Mouse (Mus musculus) embryo, embryonic 10 days (tissue): ENCODE measurements around the gene Ccdc125.
"Not testable (repeated sequence)": the region's sequence is repeated elsewhere in the genome, so short reads cannot be mapped to it uniquely, and the experiment has no call there.

Source experiments
- DNase-seq: peaks from one replicate; pipeline ENCODE4 v3.0.0-alpha.2; 2015; ENCODE audit warnings: low spot score

The Ccdc125 gene

GRCm38 (mm10) chr13:100721656-100722055, 52.1 kb downstream of the Ccdc125 start:
- no peak for DNase-seq

GRCm38 (mm10) chr13:100724051-100724754, 54.7 kb downstream of the Ccdc125 start:
- DNase-seq = no peak

GRCm38 (mm10) chr13:100725194-100725593, 55.7 kb downstream of the Ccdc125 start:
- no peak for DNase-seq

GRCm38 (mm10) chr13:100728086-100728485, 58.6 kb downstream of the Ccdc125 start:
- no peak for DNase-seq

- DNase-seq = not testable (repeated sequence)
Measured at GRCm38 (mm10) chr13:100728530-100728929, 59.0 kb downstream of the Ccdc125 start.

- no peak for DNase-seq
Measured at GRCm38 (mm10) chr13:100730153-100730860, 60.8 kb downstream of the Ccdc125 start.

- peak; percentile 97 for DNase-seq
Measured at GRCm38 (mm10) chr13:100730861-100731176, 61.3 kb downstream of the Ccdc125 start, which contains the start of gene Cdk7. Gene Cdk7, minus strand, starts transcription at chr13:100730939.

- not testable (repeated sequence) for DNase-seq
Measured at GRCm38 (mm10) chr13:100731462-100732046, 62.0 kb downstream of the Ccdc125 start.

- no peak for DNase-seq
Measured at GRCm38 (mm10) chr13:100732756-100733155, 63.2 kb downstream of the Ccdc125 start.

GRCm38 (mm10) chr13:100742831-100743230, 73.3 kb downstream of the Ccdc125 start:
- no peak for DNase-seq

GRCm38 (mm10) chr13:100743346-100744035, 74.0 kb downstream of the Ccdc125 start:
- no peak for DNase-seq

- DNase-seq = peak; percentile 98
Measured at GRCm38 (mm10) chr13:100744036-100744744, 74.7 kb downstream of the Ccdc125 start, which contains the start of gene Mrps36. Gene Mrps36, minus strand, starts transcription at chr13:100744659.

- DNase-seq = no peak
Measured at GRCm38 (mm10) chr13:100746090-100746489, 76.6 kb downstream of the Ccdc125 start.
